Mouse (Mus musculus): ENCODE data around the gene Hnrnpul1. TPM values are rescaled to one million over a fixed set of nuclear protein-coding genes. Genes with fewer than 3 reads are reported as not detected.

Hnrnpul1 gene
- polyA plus RNA-seq, 1 experiment, result 75.3 TPM

DNA sequence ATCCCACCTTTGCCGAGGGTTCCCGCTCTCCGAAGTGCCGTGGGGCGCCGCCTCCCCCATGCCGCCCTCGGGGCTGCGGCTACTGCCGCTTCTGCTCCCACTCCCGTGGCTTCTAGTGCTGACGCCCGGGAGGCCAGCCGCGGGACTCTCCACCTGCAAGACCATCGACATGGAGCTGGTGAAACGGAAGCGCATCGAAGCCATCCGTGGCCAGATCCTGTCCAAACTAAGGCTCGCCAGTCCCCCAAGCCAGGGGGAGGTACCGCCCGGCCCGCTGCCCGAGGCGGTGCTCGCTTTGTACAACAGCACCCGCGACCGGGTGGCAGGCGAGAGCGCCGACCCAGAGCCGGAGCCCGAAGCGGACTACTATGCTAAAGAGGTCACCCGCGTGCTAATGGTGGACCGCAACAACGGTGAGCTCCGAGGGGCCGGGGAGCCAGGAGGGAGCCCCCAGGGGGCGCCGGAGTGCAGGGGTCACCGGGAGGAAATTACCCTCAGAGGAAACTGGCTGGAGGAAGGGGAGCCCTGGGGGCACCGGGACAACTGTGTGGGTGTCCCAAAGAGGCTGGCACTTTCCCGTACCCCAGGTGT is 66.7 kb downstream of the Hnrnpul1 start:
- H3K27ac ChIP-seq (ENCODE audit: control insufficient read depth, insufficient read depth, low read depth, low read length, poor library complexity), result peak overlapping the region; percentile 95
- peak; percentile 5; the same call in 1 of the 2 replicates for TF ChIP-seq POLR2A (IDR thresholded peaks at IDR 0.05; ENCODE audit: borderline replicate concordance, control insufficient read depth, low read depth, low read length)
- TF ChIP-seq CTCF (IDR thresholded peaks at IDR 0.05; ENCODE audit: control insufficient read depth, insufficient read depth, low read length), result peak; percentile 24; the same call in 1 of the 2 replicates
- peak overlapping the region; percentile 96 for H3K4me3 ChIP-seq (replicated peaks; ENCODE audit: control insufficient read depth, low read depth, low read length)
- WGBS, result under 1% methylated on average over 47 of the region's 47 CpGs
- H3K4me1 ChIP-seq (ENCODE audit: control insufficient read depth, insufficient read depth, low read length), result peaks cover 12% of the 10 kb centered on the region

DNA sequence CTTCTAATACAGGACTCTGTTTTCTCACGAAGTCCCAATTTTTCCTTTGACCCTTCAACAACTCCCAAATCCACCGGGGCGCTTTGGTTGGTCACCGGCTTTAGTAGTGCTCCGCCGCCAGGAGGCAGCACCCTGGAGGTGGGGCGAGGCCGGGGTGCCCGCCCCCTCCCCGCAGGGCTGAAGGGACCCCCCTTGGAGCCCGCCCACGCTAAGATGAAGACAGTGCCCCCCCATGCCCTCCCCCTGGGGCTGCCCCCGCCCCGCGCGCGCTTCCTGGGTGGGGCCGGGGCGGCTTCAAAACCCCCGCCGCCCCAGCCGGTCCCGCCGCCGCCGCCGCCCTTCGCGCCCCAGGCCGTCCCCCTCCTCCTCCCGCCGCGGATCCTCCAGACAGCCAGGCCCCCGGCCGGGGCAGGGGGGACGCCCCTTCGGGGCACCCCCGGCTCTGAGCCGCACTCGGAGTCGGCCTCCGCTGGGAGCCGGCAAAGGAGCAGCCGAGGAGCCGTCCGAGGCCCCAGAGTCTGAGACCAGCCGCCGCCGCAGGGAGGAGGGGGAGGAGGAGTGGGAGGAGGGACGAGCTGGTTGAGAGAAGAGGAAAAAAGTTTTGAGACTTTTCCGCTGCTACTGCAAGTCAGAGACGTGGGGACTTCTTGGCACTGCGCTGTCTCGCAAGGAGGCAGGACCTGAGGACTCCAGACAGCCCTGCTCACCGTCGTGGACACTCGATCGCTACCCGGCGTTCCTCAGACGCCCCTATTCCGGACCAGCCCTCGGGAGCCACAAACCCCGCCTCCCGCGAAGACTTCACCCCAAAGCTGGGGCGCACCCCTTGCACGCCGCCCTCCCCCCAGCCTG is 67.7 kb downstream of the Hnrnpul1 start, which contains the start of gene Tgfb1:
Tgfb1 (plus strand) TSS at position 323 of the 852 bp plus-strand sequence.
- peak; percentile 80; the same call in 1 of the 2 replicates for TF ChIP-seq POLR2A (IDR thresholded peaks at IDR 0.05; ENCODE audit: borderline replicate concordance, control insufficient read depth, low read depth, low read length)
- peak; percentile 61 for TF ChIP-seq CTCF (IDR thresholded peaks at IDR 0.05; ENCODE audit: control insufficient read depth, insufficient read depth, low read length)
- H3K4me1 ChIP-seq (ENCODE audit: control insufficient read depth, insufficient read depth, low read length), result peaks cover 17% of the 10 kb centered on the region
- H3K27ac ChIP-seq (ENCODE audit: control insufficient read depth, insufficient read depth, low read depth, low read length, poor library complexity), result peak within 1 kb of the TSS; percentile 95
- WGBS, result under 1% methylated on average over 68 of the region's 69 CpGs
- H3K4me3 ChIP-seq (replicated peaks; ENCODE audit: control insufficient read depth, low read depth, low read length), result peak within 1 kb of the TSS; percentile 96

DNA sequence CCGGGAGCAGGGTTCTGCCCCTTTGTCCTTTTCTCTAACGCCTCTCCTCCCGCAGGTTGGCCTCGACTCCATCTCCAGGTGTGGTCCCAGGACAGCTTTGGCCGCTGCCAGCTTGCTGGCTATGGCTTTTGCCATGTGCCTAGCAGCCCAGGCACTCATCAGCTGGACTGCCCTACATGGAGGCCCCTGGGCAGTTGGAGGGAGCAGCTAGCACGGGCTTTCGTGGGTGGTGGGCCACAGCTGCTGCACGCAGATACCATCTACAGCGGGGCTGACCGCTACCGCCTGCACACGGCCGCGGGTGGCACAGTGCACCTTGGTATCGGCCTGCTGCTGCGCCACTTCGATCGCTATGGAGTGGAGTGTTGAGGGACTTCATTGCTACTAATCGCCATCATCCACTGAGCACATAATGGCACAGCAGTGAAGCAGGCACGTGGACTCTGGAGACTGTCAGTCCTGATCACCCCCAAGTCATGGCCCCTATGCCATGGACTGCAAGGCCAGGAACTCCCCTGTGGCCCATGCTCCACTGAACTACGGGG is 68.6 kb downstream of the Hnrnpul1 start:
- H3K4me1 ChIP-seq (ENCODE audit: control insufficient read depth, insufficient read depth, low read length), result peaks cover 22% of the 10 kb centered on the region
- peak overlapping the region; percentile 49 for H3K27ac ChIP-seq (ENCODE audit: control insufficient read depth, insufficient read depth, low read depth, low read length, poor library complexity)
- 0 out of 2 replicates have a peak, but pooled peaks have one; percentile 35 for TF ChIP-seq POLR2A (IDR thresholded peaks at IDR 0.05; ENCODE audit: borderline replicate concordance, control insufficient read depth, low read depth, low read length)
- TF ChIP-seq CTCF (IDR thresholded peaks at IDR 0.05; ENCODE audit: control insufficient read depth, insufficient read depth, low read length), result no peak
- H3K4me3 ChIP-seq (replicated peaks; ENCODE audit: control insufficient read depth, low read depth, low read length), result peak overlapping the region; percentile 19
- WGBS, result 59% methylated on average over 21 of the region's 21 CpGs

- H3K4me3 ChIP-seq (replicated peaks; ENCODE audit: control insufficient read depth, low read depth, low read length), result no peak overlapping the region
- TF ChIP-seq CTCF (IDR thresholded peaks at IDR 0.05; ENCODE audit: control insufficient read depth, insufficient read depth, low read length), result no peak
- no peak for TF ChIP-seq POLR2A (IDR thresholded peaks at IDR 0.05; ENCODE audit: borderline replicate concordance, control insufficient read depth, low read depth, low read length)
- 86% methylated on average over 6 of the region's 6 CpGs for WGBS
- peak overlapping the region; percentile 27 for H3K27ac ChIP-seq (ENCODE audit: control insufficient read depth, insufficient read depth, low read depth, low read length, poor library complexity)
- H3K4me1 ChIP-seq (ENCODE audit: control insufficient read depth, insufficient read depth, low read length), result peaks cover 22% of the 10 kb centered on the region
Measured at GRCm38 (mm10) chr7:25684659-25685058, 69.9 kb downstream of the Hnrnpul1 start.

GRCm38 (mm10) chr7:25683474-25684180 is 70.9 kb downstream of the Hnrnpul1 start:
- Histone ChIP-seq H3K27ac (ENCODE audit: control insufficient read depth, insufficient read depth, low read depth, low read length, poor library complexity) (peak overlapping the region; percentile 89), H3K4me1 (ENCODE audit: control insufficient read depth, insufficient read depth, low read length) (peaks cover 24% of the 10 kb centered on the region), H3K4me3 (replicated peaks; ENCODE audit: control insufficient read depth, low read depth, low read length) (no peak overlapping the region)
- TF ChIP-seq CTCF (IDR thresholded peaks at IDR 0.05; ENCODE audit: control insufficient read depth, insufficient read depth, low read length), result no peak
- TF ChIP-seq POLR2A (IDR thresholded peaks at IDR 0.05; ENCODE audit: borderline replicate concordance, control insufficient read depth, low read depth, low read length), result peak; percentile 71; the same call in 1 of the 2 replicates
- WGBS, result 4% methylated on average over 7 of the region's 7 CpGs

DNA sequence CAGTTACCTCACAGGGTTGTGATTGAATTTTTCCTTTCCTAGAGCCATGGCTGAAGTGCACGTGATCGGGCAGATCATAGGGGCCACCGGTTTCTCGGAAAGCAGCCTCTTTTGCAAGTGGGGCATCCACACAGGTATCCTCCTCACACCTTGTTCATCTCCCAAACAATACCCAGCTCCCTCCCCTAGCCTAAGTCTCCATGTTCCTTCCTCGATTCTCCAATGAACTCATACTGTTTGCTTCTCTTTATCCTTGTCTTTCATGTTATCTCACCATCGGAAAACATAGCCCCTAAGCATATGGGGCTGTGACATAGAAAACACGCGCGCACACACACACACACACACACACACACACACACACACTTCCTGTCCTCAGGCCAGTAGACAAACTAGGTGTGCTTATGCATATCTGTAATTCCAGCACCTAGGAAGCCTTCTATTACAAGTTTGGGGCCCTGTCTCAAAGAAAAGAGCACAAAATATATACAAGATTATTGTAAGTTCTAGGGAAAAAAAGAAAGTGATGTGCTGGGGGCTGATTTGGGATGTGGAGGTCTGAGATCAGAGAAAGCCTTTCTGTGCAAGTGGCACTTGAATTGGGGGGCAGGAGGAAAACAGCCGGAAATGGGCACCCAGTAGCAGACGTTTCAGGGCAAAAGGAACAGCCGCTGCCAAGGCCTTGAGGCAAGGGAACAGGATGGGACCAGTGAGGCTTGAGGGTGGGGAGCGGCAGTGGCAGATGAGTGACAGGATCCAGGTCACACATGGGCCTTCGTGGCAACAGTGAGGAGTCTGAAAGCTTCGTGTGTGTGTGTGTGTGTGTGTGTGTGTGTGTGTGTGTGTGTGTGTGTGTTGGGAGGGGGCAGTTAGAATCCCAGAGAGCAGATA is 73.0 kb downstream of the Hnrnpul1 start:
- H3K27ac ChIP-seq (ENCODE audit: control insufficient read depth, insufficient read depth, low read depth, low read length, poor library complexity), result peak overlapping the region; percentile 52
- H3K4me1 ChIP-seq (ENCODE audit: control insufficient read depth, insufficient read depth, low read length), result peaks cover 24% of the 10 kb centered on the region
- TF ChIP-seq POLR2A (IDR thresholded peaks at IDR 0.05; ENCODE audit: borderline replicate concordance, control insufficient read depth, low read depth, low read length) (no peak), CTCF (IDR thresholded peaks at IDR 0.05; ENCODE audit: control insufficient read depth, insufficient read depth, low read length) (no peak)
- under 1% methylated on average over 15 of the region's 15 CpGs for WGBS
- H3K4me3 ChIP-seq (replicated peaks; ENCODE audit: control insufficient read depth, low read depth, low read length), result peak overlapping the region; percentile 87
